Mouse (Mus musculus) heart, embryonic 16.5 days (tissue): ENCODE measurements at regions not wholly inside any gene's neighbourhood (a gene's known extent, or its start where the extent isn't known, plus 50 kb on each side); places are given as distances from the start of the nearest gene placed in this dataset.
A peak's percentile ranks its signal among the peaks of the same experiment; 100 is the strongest.
"Not testable (repeated sequence)": the region's sequence is repeated elsewhere in the genome, so short reads cannot be mapped to it uniquely, and the experiment has no call there.

Experiments
- ATAC-seq: fragments of 200-750 bp; cut with Nextera tagmentation; replicated peaks from 2 replicates; pipeline ENCODE4 v1.8.0; 2017; ENCODE audit warnings: moderate number of reproducible peaks; ENCODE audit not compliant: insufficient read depth, low FRiP score; ENCODE audit errors: extremely low read depth
- H3K27ac ChIP-seq: fragments of 300-500 bp; sonication (generic); 2 replicates; pipeline ENCODE4 v1.5.1; 2014; ENCODE audit warnings: mild to moderate bottlenecking, low read length, control low read depth, moderate library complexity
- H3K27me3 ChIP-seq: fragments of 300-500 bp; sonication (generic); 2 replicates; pipeline ENCODE4 v1.6.1; 2014; ENCODE audit warnings: low read length, mixed read lengths; ENCODE audit not compliant: control insufficient read depth, insufficient read depth
- H3K36me3 ChIP-seq: fragments of 300-500 bp; sonication (generic); 2 replicates; pipeline ENCODE4 v1.6.1; 2014; ENCODE audit not compliant: control insufficient read depth, insufficient read depth
- H3K4me1 ChIP-seq: fragments of 300-500 bp; sonication (generic); 2 replicates; pipeline ENCODE4 v1.6.1; 2014; ENCODE audit warnings: low read length, mixed read lengths; ENCODE audit not compliant: control insufficient read depth, insufficient read depth
- H3K4me2 ChIP-seq: fragments of 300-500 bp; sonication (generic); 2 replicates; pipeline ENCODE4 v1.6.1; 2014; ENCODE audit warnings: low read depth, mild to moderate bottlenecking, control low read depth, low read length
- H3K4me3 ChIP-seq: fragments of 300-500 bp; sonication (generic); 2 replicates; pipeline ENCODE4 v1.5.1; 2014; ENCODE audit warnings: mild to moderate bottlenecking, control low read depth, low read length
- H3K9ac ChIP-seq: fragments of 300-500 bp; sonication (generic); 2 replicates; pipeline ENCODE4 v1.6.1; 2014; ENCODE audit warnings: low read length, control low read depth
- H3K9me3 ChIP-seq: fragments of 300-500 bp; sonication (generic); replicated peaks from 2 replicates; pipeline ENCODE4 v1.6.1; 2016; ENCODE audit warnings: low read length; ENCODE audit not compliant: control insufficient read depth
- WGBS: fragments of 180-500 bp; shearing (Covaris S2); extraction: QIAGEN DNeasy Blood & Tissue Kit; methylation state at CpG from one replicate; pipeline ENCODE4 v1.1.7; 2014; 5-methylcytosine and 5-hydroxymethylcytosine counted together

DNA sequence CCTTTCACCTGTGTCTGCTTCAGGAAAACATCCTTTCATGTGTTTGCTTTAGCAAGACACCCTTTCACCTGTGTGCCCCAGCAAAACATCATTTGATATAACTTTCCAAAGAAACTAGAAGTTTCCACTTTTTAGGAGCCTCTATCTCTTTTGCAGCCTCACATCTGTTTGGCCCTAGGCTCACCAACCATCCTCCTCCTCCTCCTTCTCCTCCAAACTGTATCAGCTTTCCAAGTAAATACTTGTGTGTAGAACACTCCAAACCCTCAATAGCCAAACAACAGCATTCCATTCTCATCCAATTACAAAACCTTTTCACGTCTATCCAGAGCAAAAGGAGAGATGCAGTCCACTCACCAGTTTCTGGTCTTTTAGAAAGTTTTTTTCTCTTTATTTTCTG lies 133.1 kb downstream of the Zxdb start:
- Histone ChIP-seq H3K27ac (no peak overlapping the region), H3K4me1 (no peaks in the 10 kb centered on the region), H3K9ac (no peak overlapping the region), H3K9me3 (no peaks in the 10 kb centered on the region), H3K4me3 (no peak overlapping the region), H3K36me3 (no peaks in the 10 kb centered on the region), H3K27me3 (no peaks in the 10 kb centered on the region), H3K4me2 (no peak overlapping the region)
- 60% methylated on average over 1 of the region's 1 CpGs for WGBS
- ATAC-seq = no peak

DNA sequence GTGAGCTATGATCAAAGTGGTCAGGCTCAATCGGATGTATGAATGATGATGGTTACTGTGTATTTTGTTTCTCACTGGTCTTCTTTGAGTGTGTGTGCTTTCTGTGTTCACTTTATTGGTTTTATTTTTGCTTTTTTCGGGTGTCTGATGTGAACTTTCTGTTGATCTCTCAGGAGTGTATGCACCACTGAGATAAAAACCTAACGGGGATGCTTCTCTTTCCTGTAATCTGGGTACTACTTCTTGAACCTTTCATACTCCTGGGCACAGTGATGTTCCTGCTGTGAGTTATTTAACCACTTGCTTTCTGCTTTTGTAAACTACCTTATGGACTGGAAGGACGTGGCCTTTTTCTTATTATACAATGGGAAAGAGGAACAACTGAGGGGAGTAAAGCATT lies 133.6 kb downstream of the Zxdb start:
- H3K4me3 ChIP-seq = no peak overlapping the region
- H3K27me3 ChIP-seq = no peaks in the 10 kb centered on the region
- H3K4me1 ChIP-seq = no peaks in the 10 kb centered on the region
- no peaks in the 10 kb centered on the region for H3K9me3 ChIP-seq
- 64% methylated on average over 4 of the region's 4 CpGs for WGBS
- H3K36me3 ChIP-seq = no peaks in the 10 kb centered on the region
- H3K9ac ChIP-seq = no peak overlapping the region
- no peak overlapping the region for H3K4me2 ChIP-seq
- no peak overlapping the region for H3K27ac ChIP-seq
- ATAC-seq = no peak

DNA sequence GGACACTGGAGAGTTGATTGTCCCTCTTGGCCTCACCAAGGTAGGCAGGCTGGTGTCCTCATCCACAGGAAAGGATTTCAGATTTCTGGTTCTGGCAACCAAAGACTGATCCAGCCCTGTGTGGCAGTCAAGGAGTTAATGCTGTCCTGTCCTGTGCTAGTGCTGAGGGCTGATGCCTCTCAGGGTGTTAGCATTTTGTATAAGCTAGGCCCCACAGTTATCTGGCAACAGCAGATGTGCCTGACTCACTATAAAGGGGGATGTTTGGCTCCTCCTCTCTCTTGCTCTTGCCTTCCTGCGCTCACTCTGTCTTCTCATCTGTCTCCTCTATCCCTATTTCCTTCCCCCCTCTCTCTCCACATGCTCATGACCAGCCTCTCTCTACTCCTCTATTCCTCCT lies 138.8 kb downstream of the Zxdb start:
- H3K4me1 ChIP-seq = no peaks in the 10 kb centered on the region
- 50% methylated on average over 1 of the region's 1 CpGs for WGBS
- H3K27me3 ChIP-seq = no peaks in the 10 kb centered on the region
- no peak overlapping the region for H3K27ac ChIP-seq
- no peak for ATAC-seq
- H3K4me2 ChIP-seq = no peak overlapping the region
- no peak overlapping the region for H3K9ac ChIP-seq
- no peaks in the 10 kb centered on the region for H3K36me3 ChIP-seq
- H3K4me3 ChIP-seq = no peak overlapping the region
- H3K9me3 ChIP-seq = no peaks in the 10 kb centered on the region

DNA sequence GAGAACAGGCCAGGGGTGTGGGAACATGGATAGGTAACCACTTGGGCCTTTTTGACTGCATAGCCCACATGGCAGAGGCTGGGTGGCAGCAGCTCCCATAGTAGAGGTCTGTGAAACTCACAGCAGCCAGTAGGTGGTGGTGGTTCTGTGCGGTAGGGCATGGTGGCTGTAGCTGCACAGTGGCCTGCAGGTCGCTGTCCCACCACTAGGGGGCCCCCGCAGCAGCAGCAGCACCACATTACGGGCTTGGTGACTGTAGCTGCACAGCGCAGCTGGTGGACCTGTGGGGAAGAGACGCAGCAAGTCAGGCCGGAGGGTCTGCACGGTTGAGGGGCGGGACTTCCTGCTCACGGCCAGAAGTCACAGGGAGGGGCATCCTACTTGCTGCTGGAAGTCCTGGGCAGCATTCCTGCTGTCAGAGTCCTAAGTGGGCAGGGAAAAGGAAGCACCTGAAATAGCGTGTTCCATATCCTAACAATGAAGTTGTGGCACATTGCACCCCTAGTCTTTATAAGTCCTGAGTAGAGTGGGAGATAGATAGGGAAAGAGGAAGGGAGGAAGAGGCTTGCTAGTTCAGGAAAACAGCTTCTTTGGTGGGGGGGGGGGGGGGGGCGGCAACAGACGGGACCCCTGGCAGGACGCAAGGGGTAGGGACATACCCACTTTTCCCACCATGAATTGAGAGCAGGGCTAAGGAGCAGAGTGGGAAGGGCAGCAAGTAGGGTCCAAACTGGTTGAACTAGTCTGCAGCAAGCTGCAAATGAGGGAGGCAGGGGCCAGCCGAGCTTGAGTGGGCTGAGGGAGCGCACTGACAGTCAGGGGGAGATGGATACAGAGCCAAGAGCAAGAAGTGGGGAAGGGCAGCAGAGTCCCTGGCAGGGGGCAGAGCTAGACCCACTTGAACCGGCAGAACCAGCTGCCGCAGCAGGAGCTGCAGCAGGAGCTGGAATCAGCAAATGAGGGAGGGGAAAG lies 141.4 kb downstream of the Zxdb start:
- no peaks in the 10 kb centered on the region for H3K36me3 ChIP-seq

DNA sequence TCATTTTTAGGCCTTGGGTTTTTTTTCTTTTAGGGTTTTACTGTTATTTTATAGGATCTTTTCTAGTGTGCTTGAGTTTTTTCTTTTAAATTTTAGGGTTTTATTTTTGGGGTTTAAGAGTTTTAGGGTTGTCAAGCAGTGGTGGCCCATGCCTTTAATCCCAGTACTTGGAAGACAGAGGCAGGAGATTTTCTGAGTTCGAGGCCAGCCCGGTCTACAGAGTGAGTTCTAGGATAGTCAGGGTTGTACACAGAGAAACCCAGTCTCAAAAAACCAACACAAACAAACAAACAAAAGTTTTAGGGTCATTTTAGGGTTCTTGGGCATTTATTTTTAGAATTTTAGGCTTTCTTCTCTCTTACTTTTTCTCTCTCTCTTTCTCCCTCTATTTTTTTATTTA lies 142.9 kb downstream of the Spin4 start:
- WGBS = 79% methylated on average over 2 of the region's 2 CpGs
- not testable (repeated sequence) for H3K27ac ChIP-seq, ATAC-seq

More for the DNA sequence above, 141.4 kb downstream of the Zxdb start:
- Histone ChIP-seq H3K9me3 (no peaks in the 10 kb centered on the region), H3K27ac (peak overlapping the region; percentile 53), H3K4me1 (no peaks in the 10 kb centered on the region), H3K27me3 (no peaks in the 10 kb centered on the region), H3K4me2 (peak overlapping the region; percentile 75), H3K9ac (peak overlapping the region; percentile 54), H3K4me3 (peak overlapping the region; percentile 53)
- peak; percentile 99 for ATAC-seq
- 7% methylated on average over 17 of the region's 18 CpGs for WGBS

More for the DNA sequence above, 142.9 kb downstream of the Spin4 start:
- H3K9ac ChIP-seq, H3K4me2 ChIP-seq, H3K9me3 ChIP-seq, H3K4me3 ChIP-seq, H3K36me3 ChIP-seq, H3K27me3 ChIP-seq, H3K4me1 ChIP-seq: not testable (repeated sequence)
